Mouse (Mus musculus) cerebellum, adult 11-12 months (tissue): ENCODE results near the gene Nr1h4.
"Not testable (repeated sequence)": the region's sequence is repeated elsewhere in the genome, so short reads cannot be mapped to it uniquely, and the experiment has no call there.

ENCODE experiments used
- DNase-seq: peaks from one replicate; pipeline ENCODE4 v3.0.0; 2022

The Nr1h4 gene

DNA sequence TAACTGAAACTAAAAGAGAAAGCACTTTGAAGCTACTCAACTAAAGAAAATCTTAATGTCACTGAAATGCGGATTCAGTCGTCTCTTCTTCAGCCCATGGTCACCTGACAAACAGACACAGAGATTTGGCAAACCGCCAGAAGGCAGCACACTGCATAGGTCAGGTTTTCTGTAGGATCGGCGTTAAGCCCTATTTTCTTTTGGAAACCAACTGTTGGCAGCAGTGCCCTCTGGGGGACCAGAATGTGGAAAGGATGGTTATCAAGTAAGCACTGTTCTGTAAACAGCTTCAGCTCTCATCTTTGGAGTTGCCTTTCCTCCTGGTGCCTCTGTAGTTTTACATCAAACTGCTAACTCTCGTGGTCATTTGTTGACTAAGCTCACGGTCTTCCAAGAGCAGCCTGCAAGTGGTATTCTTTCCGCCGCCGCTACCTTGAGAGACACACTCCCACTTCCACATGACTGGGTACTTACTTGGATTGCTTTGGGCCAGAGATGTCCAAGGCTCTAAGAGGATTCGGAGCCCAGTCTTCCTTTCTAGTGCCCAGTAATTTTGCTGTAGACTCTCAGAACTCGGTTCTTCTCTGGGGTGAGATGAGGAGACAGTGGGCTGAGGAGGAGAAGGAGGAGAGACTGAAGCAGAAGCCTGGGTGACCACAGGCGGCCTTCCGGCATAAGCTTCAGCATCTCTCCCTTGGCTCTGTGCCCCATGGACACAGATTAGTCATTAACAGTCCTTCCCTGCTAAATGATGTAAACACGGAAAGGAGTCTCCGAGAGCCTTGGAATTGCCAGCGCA, at the start of gene Nr1h4:
Nr1h4 (minus strand) TSS at position 657 of the 799 bp plus-strand sequence.
- DNase-seq, result peak; percentile 38

DNA sequence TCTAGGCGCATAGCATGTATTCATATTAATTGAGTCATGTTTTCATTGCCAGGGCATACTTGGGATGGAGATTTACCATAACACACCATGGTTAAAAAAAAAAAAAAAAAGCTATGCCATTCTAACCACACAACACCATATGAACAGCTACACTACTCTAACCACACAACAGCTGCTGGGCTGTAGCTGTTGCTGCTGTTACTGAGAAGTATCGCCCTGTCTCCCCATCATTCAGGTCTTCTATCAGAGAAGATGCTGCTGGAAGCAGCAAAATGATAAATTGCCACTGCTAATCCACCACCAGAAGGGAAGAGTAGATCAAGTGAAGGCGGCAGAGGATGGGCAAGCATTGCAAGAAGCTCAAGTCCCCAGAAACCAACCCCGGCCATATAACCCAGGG, 45.4 kb upstream of the Nr1h4 start:
- no peak for DNase-seq

DNA sequence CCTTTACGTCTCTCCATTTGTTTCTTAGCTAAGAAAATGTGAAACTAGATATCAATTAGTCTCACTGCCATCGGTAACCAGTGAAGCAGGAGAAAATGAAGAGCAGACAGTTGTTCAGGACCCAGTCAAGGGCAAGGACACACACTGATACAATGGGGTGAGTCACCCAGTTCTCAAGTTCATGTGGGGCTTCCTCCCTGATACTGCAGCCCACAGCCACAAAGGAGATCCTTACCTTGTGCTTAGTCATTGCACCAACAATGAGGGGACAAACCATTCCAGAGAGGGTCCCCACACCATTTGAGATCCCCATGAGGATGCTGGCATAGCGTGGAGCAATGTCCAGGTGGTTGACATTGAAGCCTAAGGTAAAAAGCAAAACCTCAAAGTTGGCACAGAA, 44.3 kb upstream of the Nr1h4 start:
- DNase-seq, result no peak

DNA sequence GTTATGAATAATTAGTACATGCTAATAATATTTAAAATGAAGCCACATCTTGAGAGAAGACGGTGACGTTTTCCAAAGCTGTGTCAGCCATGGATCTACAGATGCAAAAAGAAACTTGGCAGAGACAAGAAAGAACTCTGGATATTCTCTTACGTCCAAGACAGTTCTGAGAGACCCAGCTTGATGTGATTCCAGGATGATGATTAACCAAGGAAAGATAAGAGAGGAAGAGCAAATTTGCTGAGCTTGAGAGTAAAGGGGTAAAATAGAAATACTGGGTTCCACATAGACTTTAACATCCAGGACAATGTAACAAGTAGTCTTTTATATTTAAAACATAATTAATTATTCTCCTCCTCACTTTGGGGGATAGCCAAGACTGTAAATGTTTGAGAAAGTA, 40.0 kb upstream of the Nr1h4 start:
- DNase-seq, result no peak

DNA sequence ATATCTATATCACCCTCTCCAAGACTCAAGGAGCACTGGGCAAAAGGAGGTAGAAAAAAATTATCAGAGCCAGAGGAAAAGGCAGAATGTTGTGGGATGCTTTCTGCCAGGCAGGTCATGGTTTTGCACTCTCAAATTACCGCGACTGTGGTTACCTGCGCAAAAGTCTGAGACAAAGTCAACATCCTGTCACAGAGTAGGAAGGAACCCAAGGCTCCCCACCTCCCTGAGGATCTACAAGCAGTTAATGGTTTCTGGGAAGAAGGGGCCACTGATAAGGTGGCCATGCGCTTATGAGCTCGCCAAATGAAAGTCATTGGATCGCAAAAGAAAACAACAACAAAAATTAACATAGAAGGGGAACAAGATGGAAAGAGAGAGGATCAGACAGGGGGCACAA, 39.6 kb upstream of the Nr1h4 start:
- DNase-seq, result no peak

DNA sequence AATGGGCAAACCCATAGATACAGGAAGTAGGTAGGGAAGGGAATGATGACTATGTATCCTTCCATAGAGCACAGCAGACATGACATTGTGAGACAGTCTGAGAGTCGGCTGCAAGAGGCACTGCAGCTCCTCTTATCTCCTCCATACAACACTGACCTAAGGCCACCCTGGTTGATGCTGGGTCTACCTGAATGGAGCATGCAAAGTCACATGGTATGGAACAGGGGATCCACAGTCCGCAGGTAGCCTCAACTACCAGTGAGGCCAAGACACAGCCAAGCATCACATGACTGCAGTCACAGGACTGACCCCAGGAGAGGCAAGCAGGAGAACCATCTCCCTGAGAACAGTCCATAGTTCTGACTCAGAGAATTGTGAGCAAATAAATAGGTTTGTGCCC, 34.0 kb upstream of the Nr1h4 start:
- DNase-seq, result no peak

DNA sequence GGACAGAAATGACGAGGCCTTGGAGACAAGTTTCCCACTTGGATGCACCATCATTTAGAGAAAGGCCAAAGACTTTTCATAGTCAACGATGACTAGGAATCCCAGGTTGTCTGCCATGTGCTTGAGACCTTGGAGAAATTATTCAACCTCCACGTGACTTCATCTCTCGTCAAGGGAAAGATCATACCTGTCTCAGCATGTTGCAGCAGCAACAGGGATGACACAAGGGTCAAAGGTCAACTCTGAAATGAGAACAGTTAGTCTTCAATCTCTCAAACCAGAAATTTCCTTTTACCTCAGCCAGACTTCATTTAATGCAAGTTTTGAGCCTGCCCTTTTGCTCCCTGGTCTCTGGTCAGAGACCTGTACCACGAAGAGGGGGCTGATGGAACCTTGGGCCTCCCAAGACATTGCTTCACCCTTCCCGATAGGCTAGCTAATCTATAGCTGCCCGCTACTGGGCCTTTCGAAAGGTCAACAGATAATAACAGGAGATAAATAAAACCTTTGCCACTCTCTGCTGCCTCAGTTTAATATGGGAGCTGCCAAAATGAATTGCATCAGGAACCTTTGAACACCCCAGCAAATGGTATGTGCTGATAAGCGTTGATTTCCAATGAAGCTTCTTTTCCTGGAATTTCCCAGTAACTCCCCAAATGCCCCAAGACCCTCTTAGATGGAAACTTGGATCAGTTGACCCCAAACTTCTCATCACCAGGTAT, 32.1 kb upstream of the Nr1h4 start:
- no peak for DNase-seq

DNA sequence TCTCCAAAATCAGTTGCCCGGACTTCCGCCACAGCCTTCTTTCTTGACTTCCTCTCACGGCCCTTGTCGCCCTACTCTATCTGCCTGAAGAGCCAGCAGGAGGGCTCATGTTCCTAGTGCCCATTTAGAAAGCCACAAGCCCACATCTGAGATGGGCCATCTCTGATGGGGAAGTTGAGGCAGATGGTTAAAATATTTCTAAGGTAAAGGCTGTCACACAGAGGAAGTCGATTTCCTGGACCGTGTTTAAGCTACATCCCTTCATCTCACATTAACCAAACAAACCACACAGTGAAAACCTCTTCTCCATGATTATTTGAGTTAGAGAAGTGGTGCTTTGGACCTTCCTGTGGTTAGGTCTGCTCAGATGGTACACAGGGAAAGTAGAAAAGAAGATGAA, 28.7 kb upstream of the Nr1h4 start:
- no peak for DNase-seq

DNA sequence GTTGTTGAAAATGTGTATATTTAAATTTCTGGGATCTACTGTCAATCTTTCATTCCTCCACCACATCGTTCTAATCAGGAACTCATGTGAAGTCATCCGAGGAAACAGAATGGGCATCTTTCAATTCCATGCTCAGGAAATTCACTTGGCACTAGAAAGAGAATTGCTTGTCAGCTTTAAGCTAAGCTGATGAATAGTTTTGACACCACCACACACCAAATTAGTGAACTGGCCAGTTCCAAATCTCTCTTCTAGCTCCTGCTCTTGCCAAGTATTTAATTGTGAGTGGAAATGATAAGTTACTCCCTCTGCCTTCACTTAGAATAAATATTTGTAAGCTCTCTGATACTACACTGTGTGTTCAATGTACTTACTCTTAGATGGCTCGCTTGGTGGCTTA, 26.0 kb upstream of the Nr1h4 start:
- DNase-seq, result no peak

DNA sequence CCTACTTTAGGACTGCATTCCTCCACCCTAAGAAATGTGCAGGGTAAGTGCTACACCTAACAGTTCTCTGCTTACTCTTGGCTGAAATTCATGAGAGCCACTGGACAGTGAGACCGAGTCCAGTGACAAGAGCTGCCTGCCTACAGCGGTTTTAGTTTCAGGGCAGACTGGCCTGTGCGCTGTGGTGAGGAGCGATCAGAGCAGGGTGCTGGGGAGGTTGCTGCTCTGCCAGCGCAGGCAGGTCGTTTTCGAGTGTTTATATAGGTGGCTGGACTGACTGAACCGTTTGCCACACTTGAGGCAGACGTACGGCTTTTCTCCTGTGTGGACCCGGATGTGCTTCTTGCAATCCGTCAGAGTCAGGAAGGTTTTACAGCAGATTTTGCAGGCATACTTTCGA, 21.5 kb upstream of the Nr1h4 start:
- not testable (repeated sequence) for DNase-seq

DNA sequence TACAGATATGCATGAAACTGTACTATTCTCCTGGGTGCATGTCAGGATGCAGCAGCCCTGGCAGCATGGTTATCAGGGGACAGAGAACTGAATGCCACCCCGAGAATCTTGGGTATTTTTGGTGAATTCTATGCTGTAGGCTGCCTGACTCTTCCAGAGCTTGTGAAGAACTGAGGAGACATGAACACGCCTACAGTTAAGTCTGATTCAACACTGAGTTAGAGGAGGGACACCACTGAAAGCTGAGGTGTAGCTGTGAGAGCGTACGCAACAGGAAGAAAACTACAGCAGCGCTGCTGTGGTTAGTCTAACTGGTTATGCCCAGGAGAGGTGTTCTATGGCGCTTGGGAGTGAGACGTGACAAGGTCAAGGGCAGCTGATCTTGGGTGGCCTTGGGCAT, 20.5 kb upstream of the Nr1h4 start:
- not testable (repeated sequence) for DNase-seq

DNA sequence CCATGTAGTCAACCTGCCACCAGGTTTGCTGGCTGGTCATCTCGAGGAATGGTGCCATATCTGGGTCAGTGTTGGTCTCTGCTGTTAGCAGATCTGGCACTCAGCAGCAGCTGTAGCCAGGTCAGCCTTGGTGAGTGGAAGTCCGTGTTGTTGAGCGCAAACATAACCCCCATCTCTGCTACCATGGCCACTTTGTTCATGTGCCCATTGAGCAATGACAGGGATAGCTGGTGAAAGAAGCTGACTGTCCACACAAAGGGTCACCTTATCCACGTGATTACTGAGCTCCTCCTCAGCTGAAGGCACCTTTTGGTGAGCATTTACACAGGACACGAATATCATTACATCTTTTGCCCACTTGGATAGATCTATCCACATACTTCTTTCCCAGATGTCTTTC, 19.6 kb upstream of the Nr1h4 start:
- DNase-seq, result no peak

DNA sequence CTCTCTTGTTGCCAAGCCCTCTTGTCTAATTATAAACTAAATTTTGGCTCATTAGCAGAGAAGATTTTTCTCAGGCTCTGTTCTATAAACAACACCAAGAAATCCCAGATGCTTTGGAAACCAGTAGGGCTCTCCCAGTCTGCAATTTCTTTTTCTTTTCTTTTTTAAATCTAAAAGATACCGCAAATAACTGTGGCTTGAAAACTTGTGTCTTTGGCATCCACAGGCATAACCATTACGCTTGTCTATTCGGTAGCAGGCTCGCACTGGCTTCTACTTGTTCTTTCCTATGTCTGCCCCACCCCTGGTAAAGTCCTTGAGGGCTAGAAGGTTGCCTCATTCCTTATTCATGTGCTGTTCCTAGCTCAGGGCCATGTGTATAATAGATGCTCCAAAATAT, 18.3 kb upstream of the Nr1h4 start:
- no peak for DNase-seq

DNA sequence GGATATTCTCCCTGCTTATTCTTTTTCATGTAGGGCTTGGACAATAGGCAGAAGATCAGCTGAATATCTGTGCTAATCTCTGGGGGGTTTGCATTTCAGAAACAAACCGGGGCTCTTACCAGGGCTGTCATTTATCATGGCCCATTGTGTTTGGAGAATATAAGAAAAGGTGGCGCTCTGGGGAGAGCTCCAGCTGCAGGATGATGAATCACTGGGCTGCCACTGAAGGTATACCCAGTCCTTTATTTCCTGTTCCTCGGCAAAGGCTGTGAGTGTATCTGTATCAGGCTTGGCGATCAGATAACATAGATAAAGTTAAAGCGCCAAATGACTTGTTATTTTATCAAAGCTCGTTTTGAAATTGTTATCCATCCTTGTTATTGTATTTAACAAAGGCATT, 14.6 kb upstream of the Nr1h4 start:
- DNase-seq, result no peak

DNA sequence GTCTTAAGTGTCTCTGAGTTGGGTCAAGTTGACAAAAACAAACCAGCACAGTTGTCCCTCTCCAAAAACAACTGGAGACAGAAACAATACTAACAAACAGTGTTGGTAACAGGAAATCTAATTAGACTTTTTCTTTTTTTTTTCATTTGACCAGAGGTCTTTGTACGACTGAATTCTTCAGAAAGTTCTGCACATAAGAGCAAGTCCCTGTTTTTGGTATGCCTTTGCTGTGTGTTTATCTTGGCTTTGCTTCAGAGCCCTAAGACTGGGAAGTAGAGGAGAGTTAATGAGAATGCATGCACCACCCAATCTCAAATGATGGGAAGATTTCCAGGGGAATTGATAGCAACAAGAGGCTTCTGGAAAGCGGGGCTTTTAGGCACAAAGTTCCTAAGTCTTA, 13.6 kb upstream of the Nr1h4 start:
- no peak for DNase-seq

DNA sequence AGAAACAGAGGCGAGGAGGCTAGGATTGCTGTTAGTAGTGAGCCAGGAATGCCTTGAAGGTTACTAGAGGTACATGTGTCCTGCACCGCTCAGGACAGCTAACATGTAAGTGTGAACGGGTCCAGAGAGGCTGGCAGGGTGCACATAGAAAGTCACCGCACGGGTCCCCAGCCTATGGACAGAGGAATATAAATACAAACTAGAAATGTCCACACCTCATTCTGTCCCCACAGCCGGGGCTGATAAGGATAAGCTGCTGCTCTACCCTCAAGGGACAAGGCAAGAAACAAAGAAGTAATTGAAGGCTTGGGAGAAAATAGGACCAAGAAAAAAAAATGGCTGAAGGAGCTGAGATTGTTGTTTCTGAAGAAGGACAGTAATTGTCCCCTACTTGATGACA, 10.5 kb upstream of the Nr1h4 start:
- no peak for DNase-seq

DNA sequence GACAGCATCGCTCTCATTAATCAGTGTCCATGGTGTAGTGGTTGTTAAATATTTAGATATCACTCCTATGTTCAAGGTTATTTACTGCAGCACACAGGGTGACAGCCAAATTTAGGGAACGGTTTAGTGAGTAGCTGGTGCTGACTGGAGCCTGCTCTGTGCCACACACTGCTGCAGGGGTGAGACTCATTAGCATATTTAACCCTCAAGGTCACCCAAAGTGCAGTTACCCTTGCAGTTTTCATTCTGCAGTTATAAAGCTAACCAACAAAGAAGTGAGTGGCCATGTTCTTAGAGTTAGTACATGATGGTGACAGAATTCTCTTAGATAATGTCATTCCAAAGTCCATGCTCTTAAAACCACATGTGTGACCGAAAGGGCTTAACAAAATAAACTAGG, 8.9 kb upstream of the Nr1h4 start:
- DNase-seq, result no peak

DNA sequence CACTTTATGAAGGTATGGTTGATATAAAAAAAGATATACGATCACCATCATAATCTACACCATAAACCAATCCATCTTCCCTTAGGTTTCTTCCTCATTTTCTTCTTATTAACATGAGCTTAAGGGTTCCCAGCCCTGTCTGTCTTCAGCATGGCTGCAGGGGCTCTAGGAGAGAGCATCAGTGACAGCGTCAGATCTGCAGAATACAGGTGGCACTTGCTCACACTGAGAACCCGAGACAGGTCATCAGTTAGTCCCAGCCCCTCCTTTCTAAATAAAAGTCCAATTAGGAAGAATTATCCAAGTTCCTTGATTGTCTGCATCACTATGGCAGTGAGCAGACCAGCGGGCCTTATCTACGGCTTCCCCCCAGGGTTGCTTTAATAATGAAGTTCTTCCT, 934 bp downstream of the Nr1h4 start:
- DNase-seq, result no peak

DNA sequence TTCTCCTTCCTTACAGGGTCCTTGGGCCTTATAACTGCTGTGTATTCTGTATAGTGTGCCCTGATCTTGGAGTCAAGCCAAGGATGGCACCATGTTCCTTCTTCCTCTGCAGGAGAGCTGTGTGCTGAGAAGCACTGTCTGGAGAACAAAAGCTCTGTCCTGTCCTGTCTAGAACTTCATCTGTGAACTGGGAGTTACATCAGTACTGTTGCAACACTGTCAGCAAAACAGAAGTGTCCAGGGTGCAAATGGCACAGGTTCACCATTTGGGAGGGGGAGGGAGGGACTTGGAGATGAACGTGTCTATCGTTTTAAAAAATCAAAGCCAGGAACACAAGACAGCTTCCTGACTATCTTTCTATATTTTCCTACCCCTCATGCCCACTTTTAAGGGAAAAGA, 1.4 kb downstream of the Nr1h4 start:
- no peak for DNase-seq

DNA sequence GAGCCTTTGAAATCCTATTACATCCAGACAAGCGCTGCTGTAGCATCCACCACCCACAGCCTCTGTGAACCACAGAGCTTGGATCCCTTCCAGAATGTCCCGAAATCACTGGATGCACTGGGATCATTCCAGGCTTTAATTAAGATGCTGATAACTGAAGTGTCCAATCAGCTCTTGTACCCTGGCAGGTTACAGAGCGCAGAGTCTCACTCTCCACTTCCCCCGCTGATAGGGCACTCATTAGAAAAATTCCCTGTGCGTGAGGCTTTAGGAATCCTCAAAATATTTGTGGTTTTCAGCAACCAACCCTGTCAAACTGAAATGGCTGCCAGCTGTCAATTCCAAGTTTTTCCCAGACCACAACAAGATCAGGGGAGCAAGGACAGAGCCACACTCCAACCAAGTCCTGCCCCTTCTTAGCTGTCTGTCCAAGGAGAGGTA, 2.2 kb downstream of the Nr1h4 start:
- no peak for DNase-seq

DNA sequence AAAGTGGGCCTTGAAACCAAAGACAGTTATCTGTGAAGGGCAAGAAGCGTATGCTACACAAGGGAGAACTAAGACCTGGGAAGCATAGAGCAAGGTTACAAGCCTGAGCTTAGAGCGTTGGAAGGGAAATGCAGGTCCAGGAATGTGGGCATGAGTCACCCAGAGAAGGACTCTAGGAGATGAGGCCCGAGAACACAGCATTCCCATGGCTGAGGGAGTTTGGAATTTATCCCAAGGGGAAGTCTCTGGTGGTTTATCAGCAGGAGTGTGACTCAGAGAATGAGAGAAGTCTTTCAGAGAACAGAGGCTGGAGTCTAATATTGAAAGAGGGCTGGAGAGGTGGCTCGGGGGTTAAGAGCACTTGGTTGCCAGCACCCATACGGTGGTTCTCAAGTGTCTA, 6.3 kb downstream of the Nr1h4 start:
- DNase-seq, result no peak

DNA sequence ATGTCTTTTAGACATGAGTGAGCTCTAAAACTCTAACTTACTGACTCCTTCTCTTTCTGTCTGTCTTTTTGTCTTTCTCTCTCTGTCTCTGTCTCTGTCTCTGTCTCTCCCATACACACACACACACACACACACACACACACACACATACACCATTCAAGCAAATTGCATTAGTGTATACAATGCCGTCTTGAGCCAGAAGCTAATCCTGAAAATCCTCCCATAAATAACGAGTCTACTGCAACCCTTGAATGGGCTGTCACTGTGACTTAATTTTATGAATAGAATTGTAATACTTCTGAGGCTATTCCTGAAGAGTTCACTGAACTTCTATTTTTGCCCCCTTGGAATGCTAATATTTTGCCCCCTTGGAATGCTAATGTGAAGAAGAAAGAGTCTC, 7.6 kb downstream of the Nr1h4 start:
- DNase-seq, result no peak

DNA sequence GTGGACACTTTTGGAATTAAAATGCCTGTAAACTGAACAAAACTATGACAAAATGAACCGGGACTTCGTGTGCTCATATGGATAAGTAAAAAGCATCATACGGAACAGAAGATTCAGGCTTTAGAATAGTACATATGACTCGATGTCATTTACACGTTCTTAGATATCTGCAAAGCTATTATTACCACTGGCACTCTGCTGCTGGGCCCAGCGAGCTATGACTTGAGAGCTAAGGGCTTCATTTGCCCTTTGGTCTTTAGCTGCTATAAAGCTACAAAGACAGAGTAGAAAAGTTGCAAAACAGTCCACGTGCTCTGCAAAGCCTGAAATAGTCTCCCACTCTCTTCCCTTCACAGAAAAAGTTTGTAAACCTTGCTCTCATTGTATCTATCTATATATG, 10.9 kb downstream of the Nr1h4 start:
- DNase-seq, result no peak

DNA sequence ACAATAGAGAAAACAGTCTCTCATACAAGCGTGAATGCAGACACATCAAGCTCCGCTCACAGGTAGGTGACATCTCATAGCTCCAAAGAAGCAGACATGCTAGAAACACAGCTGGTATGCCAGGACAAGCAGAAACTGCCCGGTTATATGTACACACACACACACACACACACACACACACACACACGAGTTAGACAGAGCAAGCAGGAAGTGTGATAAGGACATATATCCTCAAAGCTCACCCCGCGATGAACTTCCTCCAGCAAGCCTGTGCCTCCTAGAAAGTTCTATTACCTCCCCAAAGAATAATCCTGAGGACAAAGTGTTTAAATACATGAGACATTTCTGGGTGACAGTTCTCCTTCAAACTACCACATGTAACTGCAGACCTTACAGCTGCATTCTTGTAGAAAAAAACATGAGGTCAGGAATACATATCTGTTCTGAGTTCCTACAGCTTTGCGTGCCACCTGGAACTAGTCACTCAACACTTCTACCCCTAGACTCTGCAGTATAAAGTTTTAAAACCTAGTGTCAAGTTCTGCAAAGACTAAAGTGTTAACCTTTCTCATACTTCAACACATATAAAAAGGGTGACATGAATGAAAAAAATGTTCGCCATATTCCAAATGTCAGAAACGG, 11.5 kb downstream of the Nr1h4 start:
- DNase-seq, result no peak
